Mouse (Mus musculus): ENCODE data around the gene Cyp2u1. TPM values are rescaled to one million over a fixed set of nuclear protein-coding genes. Genes with fewer than 3 reads are reported as not detected.

Cyp2u1 gene
- polyA plus RNA-seq (2014; fragmentation: Illumina TruSeq; extraction: RNeasy Lipid Tissue Mini Kit (QIAGEN cat#74804); ENCODE audit: low replicate concordance) = 2.3 TPM

GRCm38 (mm10) chr3:131302452-131303319 is at the start of gene Cyp2u1:
Gene Cyp2u1, minus strand, starts transcription at chr3:131303227.

DNA sequence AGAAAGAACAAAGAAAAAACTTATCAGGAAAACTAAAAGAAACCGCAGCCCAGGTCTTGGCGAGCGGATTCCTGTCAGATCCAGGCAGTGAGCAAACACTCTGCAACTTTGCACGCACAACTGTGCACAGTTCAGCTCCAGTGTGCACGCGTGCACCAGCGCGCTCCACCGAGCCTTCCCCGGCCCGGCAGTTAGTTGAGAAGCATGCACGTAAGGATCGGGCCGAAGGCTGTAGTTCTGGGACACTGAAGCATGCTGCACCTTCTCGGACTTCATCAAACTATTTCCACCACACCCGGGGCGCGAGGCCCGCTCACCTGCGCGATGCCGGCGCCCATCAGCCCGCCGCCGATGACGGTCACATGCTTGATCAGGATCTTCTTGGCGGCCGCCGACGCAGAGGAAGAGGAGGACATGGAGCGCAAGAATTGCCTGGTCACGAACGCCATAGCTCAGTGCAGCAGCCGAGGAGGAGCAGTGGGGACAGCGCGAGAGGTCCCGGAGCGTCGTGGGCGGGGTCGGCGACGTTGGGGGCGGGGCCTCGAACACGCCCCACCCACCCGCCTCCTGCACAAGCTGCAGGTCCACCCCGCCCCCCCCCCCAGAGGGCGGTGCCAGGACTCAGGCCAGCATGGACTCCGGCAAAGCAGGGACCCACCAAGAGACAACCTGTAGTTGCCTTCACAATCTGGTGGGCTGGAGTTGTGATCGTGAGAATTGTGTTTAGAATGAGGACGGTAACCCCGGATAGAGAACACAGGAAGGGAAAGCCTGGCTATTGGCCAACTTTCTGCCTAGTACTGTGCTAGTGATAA is 31.3 kb downstream of the Cyp2u1 start, which contains the start of gene Hadh:
Gene Hadh, minus strand, starts transcription at position 543 of the 815 bp plus-strand sequence.

Other genes starting within 250 kb of the Cyp2u1 start
- 0.30 TPM for gene Lef1, start 192.8 kb downstream of the Cyp2u1 start, polyA plus RNA-seq (2014; fragmentation: Illumina TruSeq; extraction: RNeasy Lipid Tissue Mini Kit (QIAGEN cat#74804); ENCODE audit: low replicate concordance)
- 467 TPM for gene Hadh, start 31.1 kb downstream of the Cyp2u1 start, polyA plus RNA-seq (2014; fragmentation: Illumina TruSeq; extraction: RNeasy Lipid Tissue Mini Kit (QIAGEN cat#74804); ENCODE audit: low replicate concordance)
- gene Sgms2, start 188.2 kb upstream of the Cyp2u1 start, polyA plus RNA-seq (2014; fragmentation: Illumina TruSeq; extraction: RNeasy Lipid Tissue Mini Kit (QIAGEN cat#74804); ENCODE audit: low replicate concordance) = 53.1 TPM